Mouse (Mus musculus) adrenal gland, adult 8-10 months (tissue): ENCODE measurements around the gene Adk. TPM values are rescaled to one million over a fixed set of nuclear protein-coding genes. Genes with fewer than 3 reads are reported as not detected.
"Not testable (repeated sequence)": the region's sequence is repeated elsewhere in the genome, so short reads cannot be mapped to it uniquely, and the experiment has no call there.

Experiments
- DNase-seq: peaks from one replicate; pipeline ENCODE4 v3.0.0; 2022
- total RNA-seq, 4 experiments: library from RNA; stranded (reverse); gene quantifications; 2 replicates each; pipeline ENCODE4 v1.2.4; 2022

Gene Adk
- total RNA-seq, 4 experiments from 2014 or later, result 151 to 212 (median 178) TPM

- no peak for DNase-seq
Observed at GRCm38 (mm10) chr14:21440526-21440925, 388.2 kb downstream of the Adk start.

- DNase-seq, result no peak
Observed at GRCm38 (mm10) chr14:21441772-21442533, 389.6 kb downstream of the Adk start.

- DNase-seq, result peak; percentile 24
Observed at GRCm38 (mm10) chr14:21452581-21452980, 400.2 kb downstream of the Adk start.

GRCm38 (mm10) chr14:21453896-21454295 lies 401.5 kb downstream of the Adk start:
- DNase-seq, result no peak

GRCm38 (mm10) chr14:21455654-21456350 lies 403.4 kb downstream of the Adk start:
- no peak for DNase-seq

- DNase-seq, result peak; percentile 19
Observed at GRCm38 (mm10) chr14:21456526-21456925, 404.2 kb downstream of the Adk start.

- no peak for DNase-seq
Observed at GRCm38 (mm10) chr14:21457876-21458275, 405.5 kb downstream of the Adk start.

GRCm38 (mm10) chr14:21458696-21459095 lies 406.3 kb downstream of the Adk start:
- no peak for DNase-seq

- DNase-seq, result no peak
Observed at GRCm38 (mm10) chr14:21459163-21459562, 406.8 kb downstream of the Adk start.

GRCm38 (mm10) chr14:21462398-21462797 lies 410.0 kb downstream of the Adk start:
- peak; percentile 49 for DNase-seq

- DNase-seq, result no peak
Observed at GRCm38 (mm10) chr14:21463117-21463712, 410.8 kb downstream of the Adk start.

- no peak for DNase-seq
Observed at GRCm38 (mm10) chr14:21470386-21470785, 418.0 kb downstream of the Adk start.

GRCm38 (mm10) chr14:21471975-21472374 lies 419.6 kb downstream of the Adk start:
- DNase-seq, result no peak

- DNase-seq, result not testable (repeated sequence)
Observed at GRCm38 (mm10) chr14:21474593-21475132, 422.3 kb downstream of the Adk start.

GRCm38 (mm10) chr14:21477181-21477580 lies 424.8 kb downstream of the Adk start:
- DNase-seq, result no peak

GRCm38 (mm10) chr14:21479566-21479965 lies 427.2 kb downstream of the Adk start:
- DNase-seq, result no peak

GRCm38 (mm10) chr14:21480191-21480590 lies 427.8 kb downstream of the Adk start:
- no peak for DNase-seq

- DNase-seq, result no peak
Observed at GRCm38 (mm10) chr14:21481231-21481630, 428.9 kb downstream of the Adk start, which contains the start of gene Kat6b. Gene Kat6b, plus strand, starts transcription at chr14:21481434.

- no peak for DNase-seq
Observed at GRCm38 (mm10) chr14:21484199-21484598, 431.8 kb downstream of the Adk start.

- no peak for DNase-seq
Observed at GRCm38 (mm10) chr14:21484693-21485092, 432.3 kb downstream of the Adk start.

- DNase-seq, result no peak
Observed at GRCm38 (mm10) chr14:21485961-21486520, 433.7 kb downstream of the Adk start.

- DNase-seq, result not testable (repeated sequence)
Observed at GRCm38 (mm10) chr14:21487135-21487534, 434.8 kb downstream of the Adk start.
